Mouse (Mus musculus) gastrocnemius, adult 18-20 months (tissue): ENCODE data around the gene D930007J09Rik. TPM values are rescaled to one million over a fixed set of nuclear protein-coding genes. Genes with fewer than 3 reads are reported as not detected.
A peak's percentile ranks its signal among the peaks of the same experiment; 100 is the strongest.

Source experiments
- DNase-seq: peaks from one replicate; pipeline ENCODE4 v3.0.0; 2021; ENCODE audit warnings: low spot score
- total RNA-seq, 2 experiments: library from RNA; stranded (reverse); gene quantifications; 2 replicates each; pipeline ENCODE4 v1.2.3; 2021

The D930007J09Rik gene
- total RNA-seq, 2 experiments from 2014 or later: not detected

DNA sequence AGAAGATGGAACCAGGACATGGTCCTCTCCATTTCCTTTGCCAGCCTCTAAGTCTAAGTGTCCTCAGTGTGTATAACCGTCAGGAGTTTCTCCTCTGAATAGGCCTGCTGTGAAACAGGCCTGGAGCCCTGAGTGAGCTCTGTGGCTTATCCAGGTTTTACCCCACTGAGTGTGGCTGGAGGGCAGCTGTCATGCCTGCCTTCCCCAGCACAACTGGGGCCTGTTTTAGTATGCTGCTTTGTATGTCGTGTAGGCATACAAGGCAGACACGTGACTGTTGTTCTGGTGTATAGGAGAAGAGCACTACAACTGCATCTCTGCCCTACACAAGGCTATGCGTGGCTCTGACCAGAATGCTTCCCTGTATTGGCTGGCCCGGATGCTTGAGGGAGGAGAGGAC, 17.3 kb upstream of the D930007J09Rik start:
- DNase-seq: no peak

DNA sequence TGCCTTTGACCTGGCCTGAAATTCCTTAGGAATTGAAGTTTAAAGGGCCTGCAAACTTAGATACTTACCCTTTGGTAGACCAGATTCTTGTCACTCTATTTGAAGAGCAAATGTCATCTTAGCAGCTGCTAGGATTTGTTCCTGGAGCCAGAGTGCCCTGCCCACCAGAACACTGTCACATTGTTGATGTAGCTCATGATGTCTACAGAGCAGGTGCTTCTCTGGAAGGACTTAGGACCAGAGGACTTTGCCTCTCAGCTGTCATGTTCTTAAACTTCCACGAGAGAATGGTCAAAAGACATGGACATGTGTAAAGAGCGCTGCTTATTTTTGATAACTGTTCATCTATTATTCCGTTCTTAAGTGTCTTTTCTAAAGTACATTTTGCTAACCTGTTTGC, 16.6 kb upstream of the D930007J09Rik start:
- no peak for DNase-seq

DNA sequence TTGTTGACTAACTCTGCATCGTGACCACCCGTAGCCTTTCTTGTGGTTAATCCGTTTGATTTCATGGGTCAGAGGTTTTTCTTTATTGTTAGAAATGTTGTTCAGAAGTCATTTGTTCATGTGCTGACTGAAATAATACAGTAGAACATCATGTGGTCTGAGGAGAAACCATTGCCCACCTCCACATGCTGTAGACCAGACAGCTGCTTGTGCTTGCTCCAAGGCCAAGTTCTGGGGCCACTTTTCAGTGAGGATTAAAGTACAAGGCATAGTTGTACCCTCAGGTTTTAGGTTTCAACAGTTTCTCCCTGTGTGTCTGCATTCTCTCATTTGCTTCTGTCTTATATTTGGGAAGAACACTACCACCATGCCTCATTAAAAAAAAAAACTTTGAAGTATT, 5.0 kb upstream of the D930007J09Rik start:
- DNase-seq: no peak

DNA sequence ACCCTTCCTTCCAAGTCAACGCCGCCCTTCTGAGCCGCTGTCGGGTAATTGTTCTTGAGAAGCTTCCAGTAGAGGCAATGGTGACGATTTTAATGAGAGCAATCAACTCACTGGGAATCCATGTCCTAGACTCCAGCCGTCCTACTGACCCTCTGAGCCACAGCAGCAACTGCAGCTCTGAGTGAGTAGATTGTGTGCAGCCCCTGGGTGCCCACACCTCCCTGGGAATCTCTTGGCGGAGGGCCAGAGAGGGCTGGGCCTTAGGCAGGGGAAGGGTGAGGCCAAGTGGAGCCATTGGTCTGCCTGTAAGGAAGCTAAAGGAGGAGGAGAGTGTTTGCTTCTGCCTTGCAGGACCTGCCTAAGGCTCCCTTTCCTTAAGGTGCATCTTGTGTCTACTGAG, 4.2 kb upstream of the D930007J09Rik start:
- no peak for DNase-seq

DNA sequence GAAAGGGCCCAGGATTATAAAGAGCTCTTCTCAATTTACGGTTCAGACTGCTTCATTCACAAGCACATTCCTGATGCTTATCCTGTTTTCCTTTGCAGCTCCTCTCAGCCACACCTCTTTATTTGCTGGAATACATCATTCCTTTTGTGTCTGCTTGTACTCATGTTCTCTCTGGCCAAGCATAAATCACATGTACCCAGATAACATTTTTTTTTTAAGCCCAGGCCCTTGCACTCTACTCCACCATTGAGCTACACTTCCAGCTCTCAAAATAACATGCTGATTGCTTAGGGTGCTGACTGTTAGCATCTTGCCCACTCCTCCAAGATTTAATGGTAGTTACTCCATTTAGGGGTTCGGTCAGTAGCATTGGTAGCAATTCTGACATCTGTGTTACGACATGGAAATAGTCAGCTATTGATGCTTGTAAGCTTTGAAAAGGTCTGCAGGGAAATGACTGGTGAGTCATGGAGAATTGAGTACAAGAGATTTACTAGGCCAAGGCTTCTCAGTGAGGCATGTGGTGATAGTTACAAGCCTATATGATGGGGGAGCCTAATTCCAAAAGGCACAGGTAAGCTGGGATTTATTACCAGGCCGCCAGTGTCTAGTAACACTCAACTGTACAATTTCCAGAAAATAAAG, 1.2 kb upstream of the D930007J09Rik start:
- no peak for DNase-seq

DNA sequence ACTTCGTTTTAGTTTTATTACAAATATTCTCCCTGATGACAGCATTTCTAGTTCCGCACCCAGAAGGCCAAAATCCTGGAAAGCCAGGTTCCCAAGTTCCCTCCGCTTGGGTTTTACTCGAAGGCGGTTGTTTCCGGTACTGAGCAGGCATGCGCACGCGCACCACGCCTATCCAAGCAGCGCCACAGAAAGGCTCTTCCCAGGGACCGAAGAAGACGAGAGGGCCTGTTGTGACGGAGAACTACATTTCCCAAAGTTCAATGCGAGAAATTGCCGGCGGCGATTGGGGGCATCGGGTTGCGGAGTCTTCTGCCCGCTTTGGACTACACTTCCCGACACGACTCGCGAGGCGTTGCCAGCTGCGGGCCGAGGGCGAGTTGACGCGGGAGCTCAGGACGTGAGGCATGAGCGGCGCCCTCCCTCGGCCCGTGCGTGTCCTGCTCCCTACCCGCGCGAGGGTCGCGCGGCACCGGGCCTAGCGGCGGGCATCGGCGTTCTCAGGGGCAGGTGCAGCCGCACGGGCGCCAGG, 892 bp downstream of the D930007J09Rik start, which contains the start of gene Wrnip1:
Wrnip1 (plus strand) TSS at position 346 of the 529 bp plus-strand sequence.
- peak; percentile 99 for DNase-seq

DNA sequence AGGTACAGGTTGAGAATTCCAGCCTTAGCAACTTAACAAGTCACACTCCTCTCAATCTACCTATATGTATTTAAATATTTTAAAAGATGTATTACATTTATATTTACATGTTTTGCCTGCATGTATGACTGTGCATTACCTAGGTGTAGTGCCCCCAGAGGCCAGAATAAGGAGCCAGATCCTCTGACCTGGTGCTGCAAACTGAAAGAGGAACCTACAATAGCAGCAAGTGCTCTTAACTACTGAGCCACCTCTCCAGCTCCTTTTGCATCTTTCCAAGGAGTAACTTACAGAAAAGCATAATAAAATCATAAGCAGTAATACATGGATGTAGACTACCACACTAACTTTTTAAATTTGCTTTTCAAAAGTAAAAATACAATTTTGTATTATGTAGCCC, 1.8 kb downstream of the D930007J09Rik start:
- DNase-seq: no peak

DNA sequence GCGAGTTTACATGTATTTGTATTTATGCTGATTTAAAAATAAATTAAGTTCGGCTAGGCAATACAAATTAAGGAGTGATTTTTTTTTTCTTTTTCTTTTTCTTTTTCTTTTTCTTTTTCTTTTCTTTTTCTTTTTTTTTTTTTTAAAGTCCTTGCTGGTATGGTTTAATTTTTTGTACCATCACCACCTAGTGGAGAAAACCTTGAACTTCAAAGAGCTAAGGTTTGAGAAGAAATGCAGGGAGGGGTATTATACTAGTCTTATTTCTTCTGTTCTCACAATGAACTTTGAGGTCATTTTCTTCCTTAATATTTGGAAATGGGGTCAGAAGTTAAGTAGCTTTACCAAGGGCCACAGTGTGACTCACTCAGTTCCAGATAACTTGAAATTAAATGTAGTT, 3.5 kb downstream of the D930007J09Rik start:
- DNase-seq: no peak

DNA sequence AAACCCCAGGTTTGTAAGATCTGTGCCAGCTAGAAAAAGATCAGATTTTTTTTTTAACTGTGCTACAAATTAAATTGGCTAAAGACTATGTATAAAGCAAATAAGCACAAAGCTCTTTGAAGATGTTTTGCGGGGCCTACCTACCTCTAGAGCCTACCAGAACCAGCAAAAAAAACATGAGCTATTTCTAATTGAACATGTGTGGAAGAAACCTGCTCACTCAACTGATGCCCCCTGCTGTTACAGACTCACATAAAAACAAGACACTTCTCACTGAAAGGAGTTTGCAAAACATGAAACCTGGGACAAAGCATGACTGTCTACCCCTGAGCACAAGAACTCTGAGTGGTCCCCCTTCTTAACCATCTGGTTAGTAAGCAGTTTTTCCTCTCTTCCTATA, 5.6 kb downstream of the D930007J09Rik start:
- no peak for DNase-seq

DNA sequence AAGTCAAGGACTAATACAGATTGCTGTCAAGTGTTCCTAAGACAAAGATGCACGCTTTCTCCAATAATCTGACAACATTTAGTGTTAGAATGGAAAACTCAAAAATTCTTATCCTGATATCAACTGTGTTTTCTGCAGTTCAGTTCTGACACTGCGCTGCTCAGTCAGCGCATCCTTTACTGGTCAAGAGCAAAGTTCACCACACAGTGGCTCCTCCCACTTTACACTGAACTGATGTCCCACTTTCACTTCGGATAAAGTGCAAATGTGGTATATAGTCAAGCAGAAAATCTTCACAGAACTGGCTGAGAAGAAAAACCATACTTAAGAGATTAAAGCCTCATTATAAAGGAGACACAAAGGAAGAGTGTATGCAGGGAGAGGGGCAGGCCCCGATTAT, 7.5 kb downstream of the D930007J09Rik start:
- no peak for DNase-seq

DNA sequence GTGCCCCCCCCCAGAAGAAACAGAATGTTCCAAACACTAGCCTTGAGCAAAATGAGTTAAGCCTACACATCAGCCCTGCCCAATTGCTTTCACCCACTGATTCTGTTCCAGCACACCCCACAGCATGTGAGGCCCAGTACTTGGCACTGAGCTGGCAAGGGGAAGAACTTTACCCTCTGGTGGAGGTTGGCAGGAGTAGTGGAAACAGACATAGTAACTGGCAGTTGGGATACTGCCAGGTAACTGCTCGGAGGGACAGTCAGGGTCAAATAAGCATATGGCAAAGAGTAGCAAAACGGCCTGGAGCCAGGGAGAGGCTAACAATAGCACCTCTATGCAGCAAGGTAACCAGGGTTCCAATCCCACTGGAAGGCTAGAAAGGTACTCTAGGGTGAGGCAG, 8.0 kb downstream of the D930007J09Rik start:
- peak; percentile 91 for DNase-seq

DNA sequence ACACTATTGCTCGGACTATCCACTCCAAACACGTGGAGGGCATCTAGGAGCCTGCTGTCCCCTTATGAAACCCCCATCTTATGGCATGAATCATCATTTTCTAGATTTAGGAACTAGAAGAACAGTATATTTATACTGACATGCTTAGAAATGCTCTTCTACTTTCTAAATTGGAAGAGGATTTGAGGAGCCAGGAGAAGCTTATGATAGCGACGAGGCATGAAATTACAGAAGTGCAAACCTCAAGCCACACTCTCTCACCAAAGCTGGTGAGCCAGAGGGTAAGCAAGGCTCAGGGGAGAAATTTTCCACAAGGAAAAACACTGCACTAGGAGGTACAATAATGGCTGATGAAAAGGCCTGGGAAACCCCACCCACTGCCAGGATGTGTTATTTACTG, 12.9 kb downstream of the D930007J09Rik start:
- DNase-seq: peak; percentile 59

DNA sequence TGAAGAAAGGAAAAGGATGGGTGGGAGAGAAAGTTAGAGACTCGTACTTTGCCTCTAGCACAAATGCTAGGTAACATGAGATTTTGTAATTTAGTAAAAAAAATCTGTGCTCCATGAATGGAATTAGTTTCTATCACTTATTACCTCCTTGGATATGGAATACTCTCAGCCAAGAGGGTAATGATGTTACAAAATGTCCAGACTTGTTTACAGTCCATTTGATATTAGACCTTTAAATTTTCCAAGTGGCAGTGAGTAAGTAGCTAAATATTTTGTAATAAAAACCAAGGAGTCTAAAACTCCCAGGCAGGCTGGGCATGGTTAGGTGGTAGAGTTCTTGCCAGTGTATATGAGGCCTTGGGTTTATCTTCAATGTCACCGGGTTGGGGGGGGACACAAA, 15.1 kb downstream of the D930007J09Rik start:
- no peak for DNase-seq

DNA sequence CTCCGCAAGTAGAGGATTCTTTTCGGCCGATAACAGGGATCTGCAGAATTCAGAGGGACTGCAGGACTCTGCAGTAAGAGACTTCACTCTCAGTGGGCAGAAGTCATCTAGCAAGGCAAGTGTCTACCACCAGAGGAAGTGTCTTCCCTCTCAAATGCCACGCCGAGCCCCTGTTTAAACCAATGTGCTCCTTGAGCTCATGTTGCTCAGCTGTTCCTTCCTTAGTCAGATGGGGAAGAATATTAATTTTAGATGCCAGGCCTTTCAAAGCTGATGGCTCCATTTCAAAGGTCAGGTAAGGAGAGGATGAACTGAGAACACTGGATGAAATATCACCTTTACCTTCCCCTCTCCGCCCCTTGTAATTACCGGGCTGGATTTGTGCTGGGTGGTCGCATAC, 18.8 kb downstream of the D930007J09Rik start, which contains the start of gene Mylk4:
Mylk4 (minus strand) TSS at position 139 of the 400 bp plus-strand sequence.
- peak; percentile 70 for DNase-seq

DNA sequence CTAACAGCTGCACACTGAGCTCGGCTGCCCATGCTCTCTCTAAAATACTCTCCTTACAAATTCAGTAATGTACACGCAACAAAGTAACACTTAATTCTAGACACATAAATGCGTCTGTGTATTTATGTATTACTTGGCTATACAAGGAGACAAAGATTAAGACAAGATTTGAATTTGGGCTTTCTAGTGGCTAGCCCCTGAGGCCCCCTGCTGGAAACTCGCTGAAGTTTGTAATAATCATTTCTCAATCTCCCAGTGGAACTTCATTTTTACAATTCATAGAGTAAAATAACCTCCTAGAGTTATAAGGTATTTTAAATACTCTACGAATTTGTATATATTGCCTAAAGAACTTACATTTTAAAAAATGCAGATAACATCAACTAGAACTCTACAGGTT, 19.6 kb downstream of the D930007J09Rik start:
- DNase-seq: no peak

DNA sequence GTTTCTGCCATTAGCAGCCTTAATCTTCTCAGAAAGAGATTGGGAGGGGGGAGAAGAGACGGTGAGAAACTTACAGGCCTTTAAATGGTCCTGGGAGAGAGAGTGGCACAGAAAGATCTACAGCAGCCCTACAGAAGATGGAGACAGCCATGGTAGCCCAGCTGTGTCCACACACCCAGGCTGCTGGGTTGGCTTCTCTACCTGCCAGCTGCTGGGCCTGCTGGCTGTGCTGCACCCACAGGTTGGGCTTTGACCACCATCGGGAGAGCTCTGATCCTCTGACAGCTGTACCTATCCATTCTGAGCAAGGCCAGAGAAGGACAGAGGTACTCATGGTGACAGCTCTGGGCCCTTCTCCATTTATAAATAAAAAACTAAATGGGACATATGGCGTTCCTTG, 23.8 kb downstream of the D930007J09Rik start:
- no peak for DNase-seq

DNA sequence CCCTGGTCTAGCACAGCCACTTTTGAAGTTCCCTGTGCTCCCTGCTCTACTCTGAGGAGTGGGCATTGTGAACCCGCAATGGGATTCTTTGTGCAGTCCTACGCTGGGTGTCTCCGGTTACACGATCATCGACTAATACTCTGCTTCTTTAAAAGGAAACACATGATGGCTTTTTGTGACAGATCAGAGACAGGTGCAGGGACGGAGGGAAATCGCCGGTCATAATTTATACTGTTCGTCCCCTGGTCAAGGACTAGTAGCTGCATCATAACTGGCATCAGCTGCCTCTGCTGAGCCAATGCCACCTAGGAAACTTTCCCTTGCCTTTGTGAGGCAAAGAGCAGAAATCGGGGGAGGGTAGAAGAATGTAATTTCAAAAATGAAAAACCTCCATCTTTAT, 26.3 kb downstream of the D930007J09Rik start:
- peak; percentile 57 for DNase-seq

DNA sequence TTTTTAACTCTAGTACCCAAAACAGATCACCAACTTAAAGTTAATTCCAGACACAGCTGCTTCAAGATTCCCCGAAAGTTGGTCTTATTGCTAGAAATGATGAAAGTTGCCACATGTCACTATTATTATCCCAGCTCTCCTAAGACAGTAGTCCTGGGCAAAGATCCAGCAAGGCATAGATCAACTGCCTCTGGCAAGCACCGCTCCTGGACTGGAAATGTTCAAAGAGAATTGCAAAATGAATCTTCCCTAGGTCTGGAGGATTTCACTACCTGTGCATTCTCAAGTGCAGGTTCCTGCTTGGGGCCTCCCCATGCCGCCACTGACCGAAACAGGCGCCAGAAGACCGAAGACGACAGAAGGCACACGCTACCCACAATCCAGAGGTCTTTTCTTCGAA, 26.8 kb downstream of the D930007J09Rik start:
- DNase-seq: peak; percentile 68

DNA sequence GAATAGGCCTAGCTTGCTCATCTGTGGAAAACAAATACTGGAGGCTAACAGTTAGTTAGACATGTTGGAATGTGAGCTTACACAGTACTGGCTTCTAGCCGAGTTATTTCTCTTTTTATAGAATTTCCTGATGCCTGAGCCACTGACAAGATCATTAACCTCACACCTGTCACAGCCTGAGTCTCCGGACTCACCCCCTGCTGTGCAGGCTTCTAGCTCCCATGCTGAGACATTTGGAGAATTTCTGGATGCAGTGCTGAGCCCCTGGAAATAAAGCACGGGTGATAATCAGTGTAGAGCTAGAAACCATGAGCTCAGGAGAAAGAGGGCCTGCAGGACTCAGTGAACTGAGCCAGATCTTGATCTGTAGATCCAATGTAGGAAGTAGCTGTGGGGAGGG, 32.7 kb downstream of the D930007J09Rik start:
- DNase-seq: no peak

DNA sequence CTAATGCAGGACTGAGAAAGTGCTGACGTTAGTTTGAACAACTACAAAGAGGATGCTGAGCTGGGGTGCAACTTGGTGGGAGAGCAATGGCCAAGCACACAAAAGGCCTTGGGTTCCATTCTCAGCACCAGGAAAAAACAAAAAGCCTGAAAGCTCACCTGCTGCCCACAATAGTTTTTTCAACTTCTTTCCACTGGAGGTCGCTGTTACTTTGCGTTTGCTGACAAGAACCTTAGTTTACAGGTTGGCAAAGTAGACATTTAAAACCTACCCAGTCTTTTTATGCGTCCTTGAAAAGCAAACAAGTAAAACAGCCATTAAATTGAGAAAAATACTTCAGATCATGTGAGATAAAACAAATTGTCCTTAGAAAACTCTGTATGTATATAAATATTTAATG, 34.5 kb downstream of the D930007J09Rik start:
- peak; percentile 55 for DNase-seq

DNA sequence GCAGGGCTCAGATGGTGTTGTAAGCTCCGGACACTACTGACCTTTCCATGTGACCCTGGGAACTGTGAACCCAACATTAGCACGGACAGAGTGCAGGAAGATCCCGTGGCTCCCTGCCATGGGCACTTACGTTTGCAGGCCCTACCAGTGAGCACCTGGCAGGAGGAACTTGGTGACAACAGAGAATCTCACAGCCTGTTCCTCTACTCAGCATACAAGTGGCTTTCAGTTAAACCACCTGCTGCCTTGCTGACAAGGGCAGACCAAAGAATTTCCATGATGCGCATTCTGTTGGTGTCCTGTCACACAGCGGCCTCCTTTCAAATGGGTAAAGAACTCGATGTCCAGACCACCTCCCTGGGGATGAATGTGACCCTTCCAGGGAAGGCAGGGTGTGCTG, 38.2 kb downstream of the D930007J09Rik start:
- peak; percentile 88 for DNase-seq

DNA sequence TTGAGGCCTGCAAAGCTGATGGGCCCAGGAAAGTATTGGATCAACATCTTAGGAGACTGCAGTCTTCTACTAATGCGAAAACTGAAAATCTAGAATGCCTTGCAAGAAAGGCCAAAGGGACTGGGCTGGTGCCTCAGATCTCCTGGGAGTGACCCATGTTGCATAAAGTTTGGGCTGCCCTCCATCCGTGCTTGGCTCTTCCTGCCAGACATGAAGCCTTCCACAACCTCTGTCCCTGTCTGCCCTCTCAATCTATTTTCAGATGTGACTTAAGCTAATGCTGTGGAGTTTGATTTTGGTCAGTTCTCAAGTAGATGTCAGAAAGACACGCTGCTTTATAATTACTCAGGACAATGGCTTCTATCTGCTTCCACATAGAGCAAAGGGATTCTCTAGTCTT, 39.5 kb downstream of the D930007J09Rik start:
- DNase-seq: peak; percentile 77

DNA sequence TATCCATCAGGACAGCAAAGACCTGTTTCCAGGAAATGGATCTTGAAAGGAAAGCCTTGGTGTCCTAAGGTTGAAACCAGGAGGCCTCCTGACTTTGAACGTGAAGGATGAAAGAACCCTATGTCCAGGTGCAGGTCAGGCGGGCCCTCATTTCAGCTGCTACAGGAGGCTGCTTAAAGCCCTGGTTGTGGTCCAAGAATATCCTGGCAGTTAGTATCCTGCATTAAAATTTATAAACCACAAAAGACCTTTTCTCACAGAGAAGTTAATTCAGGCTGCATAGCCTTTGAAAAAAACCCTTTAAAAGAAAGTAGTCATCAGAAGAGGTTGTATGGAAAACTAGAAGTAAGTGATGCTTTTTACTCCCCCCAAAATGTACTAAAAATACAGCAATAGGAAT, 41.9 kb downstream of the D930007J09Rik start:
- DNase-seq: no peak

DNA sequence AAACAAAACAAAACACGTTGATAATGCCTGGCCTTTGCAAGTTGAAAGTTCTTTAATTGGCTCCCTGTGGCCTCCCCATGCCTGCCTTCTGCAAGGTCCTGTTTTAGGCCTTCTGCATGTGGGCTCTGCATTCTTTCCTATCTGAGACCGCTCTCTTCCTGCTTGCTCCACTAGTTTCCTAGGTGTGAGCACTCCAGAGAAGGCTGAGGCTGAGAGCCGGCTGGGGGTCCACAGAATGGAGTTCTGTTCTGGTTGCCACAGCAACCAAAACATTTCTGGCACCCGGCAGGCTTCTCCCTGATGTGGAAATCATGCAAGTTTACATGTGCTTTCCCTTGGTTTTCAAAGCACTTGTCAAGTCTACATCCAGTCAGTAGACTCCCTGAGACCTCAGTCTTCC, 43.6 kb downstream of the D930007J09Rik start:
- no peak for DNase-seq
